Mouse (Mus musculus) bone marrow, adult 2 months (tissue): ENCODE measurements around the gene Gm35134.
"Not testable (repeated sequence)": the region's sequence is repeated elsewhere in the genome, so short reads cannot be mapped to it uniquely, and the experiment has no call there.

Source experiments
- CTCF ChIP-seq: fragments of 200-500 bp; IDR thresholded peaks from 2 replicates; pipeline ENCODE4 v1.5.1; 2011; ENCODE audit warnings: low read length, control low read depth; ENCODE audit not compliant: control insufficient read depth, insufficient read depth
- POLR2A ChIP-seq: fragments of 200-500 bp; IDR thresholded peaks from 2 replicates; pipeline ENCODE4 v1.6.1; 2011; ENCODE audit warnings: low read depth, mild to moderate bottlenecking, control low read depth, low read length, borderline replicate concordance; ENCODE audit not compliant: control insufficient read depth

DNA sequence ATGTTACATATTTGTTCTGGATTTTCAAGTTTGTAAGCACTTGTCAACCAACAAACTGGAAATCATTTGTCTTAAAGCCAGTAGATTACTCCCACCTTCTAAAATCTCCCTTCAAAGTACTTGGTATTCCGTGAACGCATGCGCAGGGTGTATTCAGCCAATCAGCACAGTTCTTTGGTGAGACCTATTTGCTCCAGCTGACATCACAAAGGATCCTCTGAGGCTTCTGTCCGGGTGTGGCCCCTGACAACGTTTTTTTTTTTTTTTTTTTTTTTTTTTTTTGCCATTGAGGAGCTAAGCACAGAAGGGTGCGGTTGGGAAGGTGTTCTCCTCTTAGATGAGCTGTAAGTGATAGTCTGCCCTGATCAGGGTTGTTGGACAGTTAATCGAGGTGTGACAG, at the start of gene Gm35134:
- not testable (repeated sequence) for TF ChIP-seq POLR2A, CTCF
